Mouse (Mus musculus): ENCODE data around the gene Foxj2. TPM values are rescaled to one million over a fixed set of nuclear protein-coding genes. Genes with fewer than 3 reads are reported as not detected.

Foxj2 gene
- polyA plus RNA-seq, 1 experiment from 2014 or later = 6.1 TPM

DNA sequence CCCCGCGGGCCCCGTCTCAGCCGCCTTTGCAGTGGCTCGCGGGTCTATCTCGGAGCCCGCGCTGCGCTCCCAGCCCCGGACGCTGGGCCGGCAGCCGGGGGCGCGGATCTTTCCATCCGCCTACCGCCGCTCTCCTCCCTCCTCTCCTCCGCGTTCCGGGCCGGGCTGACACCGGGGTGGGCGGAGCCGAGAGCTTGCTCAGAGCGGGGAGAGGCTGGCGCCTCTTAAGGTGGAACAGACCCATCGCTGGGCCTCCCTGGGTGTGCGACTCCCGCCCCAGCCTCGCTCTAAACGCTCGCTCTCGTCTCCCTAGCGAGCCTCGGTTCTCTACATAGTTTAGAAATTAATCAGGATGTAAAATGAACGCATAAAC is 8.4 kb upstream of the Foxj2 start:
- WGBS = under 1% methylated on average over 38 of the region's 38 CpGs
- no peaks in the 10 kb centered on the region for H3K9me3 ChIP-seq (replicated peaks; ENCODE audit: control insufficient read depth, low read length)
- H3K27ac ChIP-seq (ENCODE audit: low read length) = peak overlapping the region; percentile 99
- H3K27me3 ChIP-seq (ENCODE audit: control insufficient read depth, insufficient read depth, low read length) = no peaks in the 10 kb centered on the region
- no peaks in the 10 kb centered on the region for H3K36me3 ChIP-seq (ENCODE audit: control insufficient read depth, insufficient read depth)
- peak; percentile 95 for ATAC-seq (replicated peaks; ENCODE audit: extremely low read depth, insufficient read depth, low FRiP score)
- peak overlapping the region; percentile 76 for H3K9ac ChIP-seq (ENCODE audit: low read length)
- peak overlapping the region; percentile 60 for H3K4me3 ChIP-seq (ENCODE audit: low read length)
- H3K4me1 ChIP-seq (ENCODE audit: control insufficient read depth, insufficient read depth, low read length) = peaks cover 7% of the 10 kb centered on the region
- H3K4me2 ChIP-seq (ENCODE audit: low read depth, low read length) = peak overlapping the region; percentile 72

DNA sequence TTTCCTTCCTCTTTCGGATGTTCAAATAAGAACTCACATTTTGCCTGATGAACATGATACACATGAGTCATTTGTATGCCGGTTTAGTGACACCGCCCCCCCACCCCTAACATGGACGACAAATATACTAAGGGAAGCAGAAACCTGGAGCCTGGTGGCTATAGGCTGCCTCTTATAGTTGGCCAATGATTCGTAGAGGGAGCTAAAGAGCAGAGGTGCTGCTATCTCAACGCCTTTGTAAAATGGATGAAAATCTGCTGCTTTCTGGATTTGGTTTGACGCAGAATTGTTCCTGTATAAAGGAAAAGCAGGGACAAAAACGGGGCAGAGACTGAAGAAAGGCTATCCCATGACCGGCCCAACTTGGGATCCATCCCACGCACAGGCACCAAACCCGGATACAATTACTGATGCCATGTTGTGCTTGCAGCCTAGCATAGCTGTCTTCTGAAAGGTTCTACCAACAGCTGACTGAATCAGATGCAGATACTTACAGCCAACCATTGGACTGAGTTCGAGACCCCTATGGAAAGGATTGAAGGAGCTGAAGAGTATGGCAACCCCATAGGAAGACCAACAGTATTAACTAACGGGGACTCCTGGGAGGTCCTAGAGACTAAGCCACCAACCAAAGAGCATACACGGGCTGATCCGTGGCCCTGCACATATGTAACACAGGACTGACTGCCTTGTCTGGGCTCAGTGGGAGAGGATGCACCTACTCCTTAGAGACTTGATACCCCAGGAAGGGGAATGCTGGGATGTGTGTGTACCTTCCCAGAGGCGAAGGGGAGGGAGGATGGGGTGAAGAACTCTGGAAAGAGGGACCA is 7.7 kb upstream of the Foxj2 start:
- ATAC-seq (replicated peaks; ENCODE audit: extremely low read depth, insufficient read depth, low FRiP score) = no peak
- WGBS = 25% methylated on average over 16 of the region's 16 CpGs
- H3K4me3 ChIP-seq (ENCODE audit: low read length) = peak overlapping the region; percentile 60

DNA sequence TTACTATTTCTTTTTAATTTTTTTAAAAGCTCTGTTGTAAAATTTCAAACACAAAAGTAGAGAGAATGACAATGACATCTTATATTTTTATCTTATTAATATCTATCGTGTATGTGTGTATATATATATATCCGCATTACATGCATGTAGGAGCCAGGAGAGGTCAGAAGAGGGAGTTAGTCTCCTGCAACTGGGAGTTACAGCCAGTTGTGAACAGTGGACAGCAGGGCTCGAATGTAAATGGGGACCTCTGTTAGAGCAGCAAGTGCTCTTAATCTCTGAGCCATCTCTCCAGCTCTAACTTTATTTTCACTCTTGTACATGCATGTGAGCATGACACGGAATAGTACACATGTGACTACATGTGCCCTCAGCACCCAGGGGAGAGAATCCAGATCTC is 7.0 kb upstream of the Foxj2 start:
- 83% methylated on average over 4 of the region's 4 CpGs for WGBS
- Histone ChIP-seq H3K36me3 (ENCODE audit: control insufficient read depth, insufficient read depth) (no peaks in the 10 kb centered on the region), H3K27ac (ENCODE audit: low read length) (no peak overlapping the region), H3K4me3 (ENCODE audit: low read length) (no peak overlapping the region), H3K9ac (ENCODE audit: low read length) (no peak overlapping the region), H3K9me3 (replicated peaks; ENCODE audit: control insufficient read depth, low read length) (no peaks in the 10 kb centered on the region), H3K4me1 (ENCODE audit: control insufficient read depth, insufficient read depth, low read length) (peaks cover 7% of the 10 kb centered on the region), H3K27me3 (ENCODE audit: control insufficient read depth, insufficient read depth, low read length) (no peaks in the 10 kb centered on the region), H3K4me2 (ENCODE audit: low read depth, low read length) (no peak overlapping the region)
- no peak for ATAC-seq (replicated peaks; ENCODE audit: extremely low read depth, insufficient read depth, low FRiP score)

More for the DNA sequence above, 7.7 kb upstream of the Foxj2 start:
- peaks cover 7% of the 10 kb centered on the region for H3K4me1 ChIP-seq (ENCODE audit: control insufficient read depth, insufficient read depth, low read length)
- H3K27me3 ChIP-seq (ENCODE audit: control insufficient read depth, insufficient read depth, low read length) = no peaks in the 10 kb centered on the region
- H3K9ac ChIP-seq (ENCODE audit: low read length) = peak overlapping the region; percentile 76
- H3K36me3 ChIP-seq (ENCODE audit: control insufficient read depth, insufficient read depth) = no peaks in the 10 kb centered on the region
- H3K9me3 ChIP-seq (replicated peaks; ENCODE audit: control insufficient read depth, low read length) = no peaks in the 10 kb centered on the region
- H3K4me2 ChIP-seq (ENCODE audit: low read depth, low read length) = peak overlapping the region; percentile 72
- H3K27ac ChIP-seq (ENCODE audit: low read length) = peak overlapping the region; percentile 99

GRCm38 (mm10) chr6:122813640-122814039 is 6.1 kb upstream of the Foxj2 start:
- Histone ChIP-seq H3K36me3 (ENCODE audit: control insufficient read depth, insufficient read depth) (no peaks in the 10 kb centered on the region), H3K9me3 (replicated peaks; ENCODE audit: control insufficient read depth, low read length) (no peaks in the 10 kb centered on the region), H3K9ac (ENCODE audit: low read length) (no peak overlapping the region), H3K4me3 (ENCODE audit: low read length) (no peak overlapping the region), H3K4me1 (ENCODE audit: control insufficient read depth, insufficient read depth, low read length) (peaks cover 7% of the 10 kb centered on the region), H3K27me3 (ENCODE audit: control insufficient read depth, insufficient read depth, low read length) (no peaks in the 10 kb centered on the region), H3K4me2 (ENCODE audit: low read depth, low read length) (no peak overlapping the region), H3K27ac (ENCODE audit: low read length) (no peak overlapping the region)
- 83% methylated on average over 4 of the region's 4 CpGs for WGBS
- no peak for ATAC-seq (replicated peaks; ENCODE audit: extremely low read depth, insufficient read depth, low FRiP score)

- peak overlapping the region; percentile 80 for H3K4me3 ChIP-seq (ENCODE audit: low read length)
- 0 out of 2 replicates have a peak, but pooled peaks cover 2% of the 10 kb centered on the region for H3K36me3 ChIP-seq (ENCODE audit: control insufficient read depth, insufficient read depth)
- under 1% methylated on average over 38 of the region's 38 CpGs for WGBS
- peak overlapping the region; percentile 86 for H3K27ac ChIP-seq (ENCODE audit: low read length)
- ATAC-seq (replicated peaks; ENCODE audit: extremely low read depth, insufficient read depth, low FRiP score) = peak; percentile 42
- H3K9me3 ChIP-seq (replicated peaks; ENCODE audit: control insufficient read depth, low read length) = no peaks in the 10 kb centered on the region
- peak overlapping the region; percentile 92 for H3K9ac ChIP-seq (ENCODE audit: low read length)
- H3K4me1 ChIP-seq (ENCODE audit: control insufficient read depth, insufficient read depth, low read length) = peaks cover 42% of the 10 kb centered on the region
- peak overlapping the region; percentile 88 for H3K4me2 ChIP-seq (ENCODE audit: low read depth, low read length)
- no peaks in the 10 kb centered on the region for H3K27me3 ChIP-seq (ENCODE audit: control insufficient read depth, insufficient read depth, low read length)
Observed at GRCm38 (mm10) chr6:122820071-122820798, 521 bp downstream of the Foxj2 start.

DNA sequence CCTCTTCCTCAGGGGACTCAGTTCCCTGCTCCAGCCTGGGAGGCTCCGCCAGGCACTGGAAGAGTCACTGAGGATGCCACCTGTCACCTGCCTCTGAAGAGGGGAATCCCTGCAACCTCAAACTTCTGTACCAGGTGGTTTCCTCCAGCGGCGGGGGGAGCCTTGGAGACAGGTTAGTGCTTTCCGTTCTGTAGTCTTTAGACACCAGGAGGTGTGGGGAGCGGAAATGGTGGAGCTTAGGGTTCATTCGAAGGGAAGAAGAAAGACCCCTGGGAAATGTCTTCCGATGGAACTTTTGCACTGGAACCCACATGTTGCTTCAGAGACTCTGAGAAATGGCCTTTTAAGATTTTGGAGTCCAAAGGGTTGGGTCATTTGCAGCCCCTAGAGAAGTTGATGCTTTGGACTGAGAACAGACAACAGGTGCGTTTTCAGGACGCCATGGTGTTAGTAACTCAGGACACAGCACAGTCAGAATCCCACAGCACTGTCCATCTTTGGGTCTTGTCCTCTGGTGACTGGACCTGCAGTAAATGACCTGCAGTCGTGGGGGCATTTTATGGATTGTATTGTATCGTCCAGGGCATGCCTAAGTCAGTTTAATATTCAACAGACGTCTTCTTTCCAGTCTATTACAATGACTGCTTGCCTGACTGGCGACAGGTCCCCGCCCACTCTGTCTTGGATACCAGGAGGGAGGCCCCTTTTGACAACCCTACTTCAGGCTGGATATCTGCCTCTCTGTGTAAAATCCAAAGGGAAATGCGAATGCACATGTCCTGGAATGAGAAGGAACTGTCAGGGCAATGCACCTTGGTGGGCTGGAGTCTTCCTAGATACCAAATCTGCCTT is 1.3 kb downstream of the Foxj2 start:
- no peaks in the 10 kb centered on the region for H3K9me3 ChIP-seq (replicated peaks; ENCODE audit: control insufficient read depth, low read length)
- peak overlapping the region; percentile 88 for H3K4me2 ChIP-seq (ENCODE audit: low read depth, low read length)
- H3K4me1 ChIP-seq (ENCODE audit: control insufficient read depth, insufficient read depth, low read length) = peaks cover 49% of the 10 kb centered on the region
- ATAC-seq (replicated peaks; ENCODE audit: extremely low read depth, insufficient read depth, low FRiP score) = peak; percentile 8; the same call in 1 of the 2 replicates
- 24% methylated on average over 15 of the region's 15 CpGs for WGBS
- H3K27ac ChIP-seq (ENCODE audit: low read length) = no peak overlapping the region; the same call in none of the 2 replicates
- peak overlapping the region; percentile 92 for H3K9ac ChIP-seq (ENCODE audit: low read length)
- H3K27me3 ChIP-seq (ENCODE audit: control insufficient read depth, insufficient read depth, low read length) = no peaks in the 10 kb centered on the region
- H3K36me3 ChIP-seq (ENCODE audit: control insufficient read depth, insufficient read depth) = 0 out of 2 replicates have a peak, but pooled peaks cover 2% of the 10 kb centered on the region
- H3K4me3 ChIP-seq (ENCODE audit: low read length) = peak overlapping the region; percentile 80

GRCm38 (mm10) chr6:122821822-122822221 is 2.1 kb downstream of the Foxj2 start:
- Histone ChIP-seq H3K27ac (ENCODE audit: low read length) (no peak overlapping the region; the same call in 1 of the 2 replicates), H3K27me3 (ENCODE audit: control insufficient read depth, insufficient read depth, low read length) (no peaks in the 10 kb centered on the region), H3K4me2 (ENCODE audit: low read depth, low read length) (peak overlapping the region; percentile 88), H3K4me1 (ENCODE audit: control insufficient read depth, insufficient read depth, low read length) (peaks cover 54% of the 10 kb centered on the region), H3K9ac (ENCODE audit: low read length) (peak overlapping the region; percentile 92; the same call in 1 of the 2 replicates), H3K9me3 (replicated peaks; ENCODE audit: control insufficient read depth, low read length) (no peaks in the 10 kb centered on the region), H3K36me3 (ENCODE audit: control insufficient read depth, insufficient read depth) (0 out of 2 replicates have a peak, but pooled peaks cover 2% of the 10 kb centered on the region), H3K4me3 (ENCODE audit: low read length) (peak overlapping the region; percentile 80)
- WGBS = 70% methylated on average over 9 of the region's 9 CpGs
- ATAC-seq (replicated peaks; ENCODE audit: extremely low read depth, insufficient read depth, low FRiP score) = no peak

DNA sequence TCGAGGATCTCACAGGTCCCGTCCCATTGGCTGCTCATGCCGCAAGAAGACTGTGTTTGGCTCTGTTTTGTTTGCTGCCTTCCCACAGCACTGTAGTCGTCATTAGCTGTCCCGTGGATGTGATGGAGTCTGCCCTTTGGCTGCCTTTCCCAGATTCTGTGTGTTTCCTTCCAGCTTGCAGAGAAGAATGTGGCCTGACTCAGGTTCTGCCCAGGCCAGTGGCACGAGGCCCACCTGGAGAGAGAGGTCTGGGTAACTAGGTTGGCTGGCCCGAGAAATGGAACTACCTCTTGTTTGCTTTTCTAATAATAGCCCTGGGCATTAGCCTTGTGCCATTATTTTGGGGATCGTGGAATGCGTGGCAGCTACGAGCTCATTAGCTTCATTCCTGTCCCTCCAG is 4.4 kb downstream of the Foxj2 start:
- peak overlapping the region; percentile 45 for H3K4me2 ChIP-seq (ENCODE audit: low read depth, low read length)
- ATAC-seq (replicated peaks; ENCODE audit: extremely low read depth, insufficient read depth, low FRiP score) = no peak

More for the DNA sequence above, 4.4 kb downstream of the Foxj2 start:
- Histone ChIP-seq H3K36me3 (ENCODE audit: control insufficient read depth, insufficient read depth) (peaks cover 6% of the 10 kb centered on the region; the same call in 1 of the 2 replicates), H3K27ac (ENCODE audit: low read length) (peak overlapping the region; percentile 81), H3K27me3 (ENCODE audit: control insufficient read depth, insufficient read depth, low read length) (no peaks in the 10 kb centered on the region), H3K4me3 (ENCODE audit: low read length) (no peak overlapping the region), H3K9ac (ENCODE audit: low read length) (peak overlapping the region; percentile 20; the same call in 1 of the 2 replicates), H3K4me1 (ENCODE audit: control insufficient read depth, insufficient read depth, low read length) (peaks cover 56% of the 10 kb centered on the region), H3K9me3 (replicated peaks; ENCODE audit: control insufficient read depth, low read length) (no peaks in the 10 kb centered on the region)
- 40% methylated on average over 10 of the region's 10 CpGs for WGBS

Data from heart, embryonic 16.5 days (tissue).